Mouse (Mus musculus) erythroid progenitor cell, adult 5-6 weeks (primary cell): Measurements from ENCODE around the gene Calhm6. TPM values are rescaled to one million over a fixed set of nuclear protein-coding genes. Genes with fewer than 3 reads are reported as not detected.

Experiments
- ATAC-seq: replicated peaks from 2 replicates; pipeline ENCODE4 v1.8.0; 2016; ENCODE audit warnings: moderate number of reproducible peaks, mild to moderate bottlenecking, moderate TSS enrichment, inconsistent platforms; ENCODE audit not compliant: poor library complexity, low FRiP score, severe bottlenecking
- total RNA-seq, 2 experiments: library from RNA; stranded (forward) in 1 of 2; stranded (reverse) in 1 of 2; fragments of 150-400 nt in 1 of 2; fragments of 186-747, 209-891 nt in 1 of 2; gene quantifications; 2 replicates each; pipeline versions ENCODE4 v1.2.3 to v1.2.4; 2015 to 2017; ENCODE audit warnings: low replicate concordance in 2 of 2

The Calhm6 gene
- total RNA-seq (2015; ENCODE audit: low replicate concordance) = 1.4 TPM in 1 of 2 replicates, not detected in the other
- 1.4 TPM in 1 of 2 replicates, not detected in the other for total RNA-seq (2017; ENCODE audit: low replicate concordance)

DNA sequence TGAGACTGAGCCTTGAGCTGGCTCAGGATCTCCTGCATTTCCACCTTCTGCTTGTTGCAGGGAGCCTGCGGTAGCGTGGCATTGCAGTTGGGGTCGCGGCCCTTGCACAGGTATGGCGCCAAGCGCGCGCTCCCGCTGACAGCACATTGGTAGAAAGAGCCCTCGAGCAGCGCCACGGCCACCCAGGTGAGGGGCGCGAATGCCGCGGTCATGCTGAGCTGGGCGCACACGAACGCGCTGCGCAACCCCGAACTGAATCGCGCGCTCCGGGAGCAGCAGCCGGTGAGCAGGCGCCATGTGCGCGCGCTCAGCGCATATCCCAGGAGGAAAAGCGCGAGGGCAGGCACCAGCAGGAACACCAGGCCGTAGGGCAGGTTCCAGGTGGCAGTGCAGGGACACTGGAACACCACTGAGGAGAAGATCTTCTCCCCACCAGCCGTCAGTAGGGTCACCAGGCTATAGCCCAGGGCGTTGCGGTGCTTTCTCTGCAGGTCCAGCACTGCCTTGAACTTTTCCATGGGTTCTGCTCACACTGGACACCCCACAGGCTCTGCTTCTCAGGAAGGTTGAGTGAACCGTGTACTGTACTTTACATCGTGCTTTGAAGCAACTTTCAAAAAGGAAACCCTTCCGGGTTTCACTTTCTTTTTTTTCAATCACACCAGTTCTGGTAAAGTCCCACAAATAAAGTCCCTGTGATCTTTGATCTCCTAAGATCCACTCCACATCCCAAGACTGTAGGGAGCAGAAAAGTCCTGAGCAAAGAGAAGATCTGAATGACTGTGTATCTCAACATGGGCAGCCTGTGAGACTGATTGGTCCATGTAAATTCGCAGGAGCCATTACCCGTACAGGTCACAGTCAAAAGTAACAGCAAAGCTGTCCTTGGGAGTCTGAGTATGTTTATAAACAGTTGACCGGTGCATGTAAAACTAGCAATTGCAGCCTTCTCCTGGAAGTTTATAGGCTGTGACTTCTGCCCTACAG is at the start of gene Calhm6:
TSS of gene Calhm6 (minus strand) at position 593 of the 987 bp plus-strand sequence.
- ATAC-seq = 0 out of 2 replicates have a peak, but pooled peaks have one; percentile 25

DNA sequence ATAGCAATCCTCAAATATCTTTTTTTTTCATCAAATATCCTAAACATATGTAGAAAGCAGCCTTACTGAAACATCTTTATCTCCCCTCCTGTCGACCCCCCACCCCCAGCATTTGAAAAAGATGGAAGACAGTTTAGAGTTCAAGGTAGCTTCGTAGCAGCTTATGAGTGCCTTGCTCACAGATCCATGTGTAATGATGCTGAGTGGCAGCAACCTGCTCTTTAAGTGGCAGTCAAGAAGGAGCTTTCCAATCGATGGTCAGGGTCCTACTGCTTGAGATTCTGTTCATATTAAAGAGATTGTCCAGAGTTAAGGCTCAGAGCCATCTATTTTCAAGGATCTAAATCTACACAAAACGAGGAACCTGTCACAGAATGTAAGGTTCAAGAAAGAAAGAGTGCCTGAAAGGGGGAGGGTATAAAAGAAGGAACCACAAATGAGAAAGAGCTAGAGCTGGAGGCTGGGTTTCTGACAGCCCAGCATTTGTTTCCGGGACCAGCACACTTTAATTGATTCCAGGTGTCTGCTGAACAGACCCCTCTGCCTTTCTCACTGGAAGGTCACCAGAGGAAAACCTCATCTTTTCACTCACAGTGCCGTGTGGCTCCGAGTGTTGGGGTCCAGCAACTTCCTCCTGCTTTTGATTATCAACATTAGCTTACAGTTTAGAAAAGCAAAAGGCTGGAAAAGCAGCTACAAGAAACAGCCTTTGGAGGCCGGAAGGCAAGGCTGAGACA is 48.3 kb upstream of the Calhm6 start:
- no peak for ATAC-seq

DNA sequence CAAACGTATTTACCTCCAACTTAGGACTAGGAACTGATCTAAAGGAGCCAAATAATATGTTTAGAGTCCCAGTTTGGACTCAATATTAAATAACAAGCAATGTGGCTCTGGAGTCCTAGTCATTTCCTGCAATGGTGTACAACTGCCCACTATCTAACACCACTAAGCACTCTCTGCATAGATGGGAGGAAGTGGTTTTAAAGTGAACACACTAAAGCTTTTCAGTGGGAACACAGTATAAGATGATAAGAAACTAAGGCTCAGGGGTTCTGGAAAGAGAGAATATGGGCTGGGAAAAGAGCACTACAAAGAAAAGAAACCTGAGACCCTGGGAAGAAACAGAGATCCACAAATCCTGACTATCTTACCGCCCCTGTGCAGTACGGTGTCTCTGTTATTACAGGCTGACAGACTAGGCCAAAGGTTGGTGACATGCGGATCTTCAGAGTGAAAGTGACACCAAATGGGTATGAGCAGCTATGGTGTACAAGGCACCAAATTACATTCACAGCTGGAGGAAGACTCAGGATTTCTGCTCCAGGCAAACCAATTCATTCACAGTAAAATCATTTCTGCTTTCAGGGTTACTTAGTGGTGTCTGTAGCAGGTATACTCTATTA is 45.0 kb upstream of the Calhm6 start:
- ATAC-seq = no peak

DNA sequence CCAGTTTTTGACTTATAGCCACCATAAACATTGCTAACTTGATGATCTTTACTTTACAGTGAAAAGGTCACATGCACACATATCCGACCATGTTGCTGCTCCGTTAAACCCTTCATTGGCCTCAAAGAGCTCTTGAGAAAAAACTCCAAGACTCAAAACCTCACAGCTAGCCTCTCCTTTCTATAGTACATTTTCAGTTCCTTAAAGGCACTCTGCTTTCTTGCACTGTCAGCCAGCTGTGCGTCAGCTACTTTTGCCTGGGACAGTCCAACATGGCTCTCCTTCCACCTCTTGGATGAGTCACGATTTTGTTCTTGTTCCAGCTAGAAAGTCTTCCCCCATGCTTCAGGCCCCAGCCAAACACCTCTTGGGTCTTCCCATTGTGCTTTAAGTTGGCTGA is 43.9 kb upstream of the Calhm6 start:
- no peak for ATAC-seq

DNA sequence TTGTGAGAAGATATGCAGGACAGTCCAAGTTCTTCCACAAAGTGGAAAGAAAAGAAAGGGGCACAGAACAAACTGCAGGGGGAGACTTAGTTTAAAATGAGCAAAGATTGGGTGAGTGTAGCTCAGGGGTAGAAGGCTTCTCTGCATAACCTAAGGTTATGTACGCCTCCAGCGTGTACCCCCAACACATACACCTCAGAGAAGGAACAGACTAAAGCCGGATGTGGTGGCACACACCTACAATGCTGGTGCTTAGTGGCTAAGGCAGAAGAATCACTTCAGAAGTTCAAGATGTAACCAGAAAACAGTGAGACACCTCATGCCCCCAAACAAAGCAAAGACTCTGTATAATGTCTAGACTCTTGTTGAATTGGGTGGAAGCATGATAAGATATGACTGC is 43.4 kb upstream of the Calhm6 start:
- no peak for ATAC-seq

DNA sequence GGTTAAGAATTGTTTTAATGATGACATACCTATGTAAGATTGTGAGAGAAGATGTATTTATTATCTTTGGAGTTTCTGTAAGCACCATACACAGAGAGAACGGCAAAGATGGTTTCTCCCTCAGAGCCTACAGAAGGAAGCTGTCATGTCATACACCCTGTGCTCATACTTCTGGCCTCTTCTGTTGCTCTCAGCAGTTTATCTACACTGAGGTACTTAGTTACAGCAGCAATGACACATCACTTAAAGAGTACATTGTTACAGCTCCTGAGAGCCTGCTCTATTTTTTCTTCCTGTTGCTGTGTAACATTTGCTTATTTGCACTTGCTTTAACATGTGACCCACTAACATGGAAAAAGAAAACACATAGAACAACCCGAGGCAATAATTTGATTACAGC is 39.2 kb upstream of the Calhm6 start:
- ATAC-seq = no peak

DNA sequence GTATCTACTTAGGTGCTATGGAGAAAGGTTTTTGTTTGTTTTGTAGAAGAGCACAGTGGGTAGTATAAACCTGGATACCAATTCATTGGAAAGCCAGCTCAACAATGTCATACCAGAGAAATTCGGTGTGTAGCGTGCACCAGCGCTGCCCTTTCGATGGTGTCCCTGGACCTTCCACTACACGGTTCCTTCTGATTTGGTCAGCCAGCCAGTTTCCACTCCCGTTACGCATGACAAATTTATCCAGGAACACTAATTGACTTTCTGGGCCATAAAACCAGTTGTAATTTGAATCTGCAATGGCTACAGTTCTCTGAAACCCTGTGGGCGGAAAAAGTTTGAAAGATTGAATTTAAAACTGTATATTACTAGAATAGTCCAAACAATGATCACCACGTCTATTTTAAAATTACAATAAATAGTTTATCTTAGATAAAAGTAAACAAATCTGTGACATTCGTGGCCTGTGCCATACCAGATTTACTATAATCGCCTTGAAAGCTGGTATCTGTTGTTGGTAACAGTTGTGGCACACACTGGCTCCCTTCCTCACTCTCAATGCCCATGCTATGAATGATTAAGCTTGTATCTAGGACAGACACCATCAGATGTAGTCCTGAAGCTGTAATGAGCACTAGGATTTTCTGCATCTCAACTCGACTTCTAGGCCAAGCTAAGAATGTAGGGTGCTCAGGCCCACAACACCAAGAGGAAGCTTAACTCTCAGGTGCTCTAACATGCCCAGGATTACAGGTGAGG is 28.2 kb upstream of the Calhm6 start:
- no peak for ATAC-seq

DNA sequence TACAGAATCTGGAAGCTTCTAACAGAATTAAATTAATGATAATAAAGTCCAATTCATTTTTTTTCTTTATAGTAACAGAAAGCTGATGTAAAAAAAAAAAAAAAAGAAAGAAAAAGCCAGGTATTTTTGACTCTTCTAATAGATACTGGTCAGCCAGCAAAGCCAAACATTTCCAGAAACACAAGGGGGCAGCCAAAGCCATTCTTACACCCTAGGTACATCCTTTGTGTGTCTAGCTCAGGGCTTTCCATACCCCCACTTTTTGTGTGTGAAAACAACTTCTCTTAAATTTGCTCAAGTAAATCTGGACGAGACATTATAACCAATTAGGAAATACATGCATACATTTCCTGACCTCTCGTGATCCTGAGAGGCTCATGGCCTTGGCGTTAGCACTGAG is 24.0 kb upstream of the Calhm6 start:
- no peak for ATAC-seq

DNA sequence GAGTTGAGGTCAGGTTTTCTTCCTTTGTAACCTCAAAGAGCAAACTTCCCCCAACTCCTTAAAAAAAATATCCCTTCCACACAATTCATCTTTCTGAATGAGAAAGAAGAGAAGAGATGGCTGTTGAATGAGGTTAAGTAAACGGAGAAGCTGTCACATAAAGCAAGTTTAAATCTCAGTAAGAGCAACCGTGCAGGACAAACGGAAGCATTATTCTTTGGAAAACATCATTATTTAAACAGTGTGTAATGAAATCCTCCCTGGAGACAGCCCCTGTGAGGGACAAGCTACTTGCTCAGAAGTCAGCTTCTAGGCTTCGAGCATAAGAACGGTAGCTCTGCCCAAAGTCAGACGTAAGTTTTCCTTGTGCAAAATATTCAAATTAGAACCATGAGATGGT is 22.7 kb upstream of the Calhm6 start:
- ATAC-seq = no peak

DNA sequence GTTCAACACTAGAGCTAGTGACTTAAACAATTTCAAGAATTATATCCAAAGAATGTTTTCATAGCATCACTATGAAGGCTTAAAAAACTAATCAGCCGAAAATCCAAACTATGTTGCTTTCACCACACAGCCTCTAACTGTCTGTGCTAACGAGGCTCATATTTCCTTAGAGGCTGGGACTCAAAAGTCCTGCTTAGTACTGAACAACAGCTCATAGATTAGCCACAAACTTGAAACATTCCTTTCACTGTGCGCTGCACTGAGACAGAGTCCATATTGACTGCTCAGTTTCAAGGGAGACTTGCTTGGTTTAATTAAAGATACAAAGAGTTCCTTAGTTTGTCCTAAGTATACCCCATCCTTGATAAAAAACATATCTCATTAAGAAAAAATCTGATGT is 22.0 kb upstream of the Calhm6 start:
- ATAC-seq = no peak

DNA sequence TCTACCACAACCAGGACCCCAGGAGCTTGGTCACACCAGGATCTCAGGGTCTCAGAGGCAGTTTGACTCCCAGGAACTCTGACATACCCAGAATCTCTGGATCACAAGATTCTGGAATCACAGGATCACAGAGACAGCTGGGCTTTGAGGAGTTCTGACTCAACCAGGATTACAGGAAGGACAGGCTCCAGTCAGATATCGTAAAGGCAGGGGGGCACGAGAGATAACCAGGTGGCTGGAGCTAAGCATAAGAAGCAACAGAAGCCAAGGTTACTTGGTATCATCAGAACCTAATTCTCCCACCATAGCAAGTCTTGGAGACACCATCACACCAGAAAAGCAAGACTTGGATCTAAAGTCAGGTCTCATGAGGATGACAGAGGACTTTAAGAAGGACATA is 13.9 kb upstream of the Calhm6 start:
- ATAC-seq = no peak

DNA sequence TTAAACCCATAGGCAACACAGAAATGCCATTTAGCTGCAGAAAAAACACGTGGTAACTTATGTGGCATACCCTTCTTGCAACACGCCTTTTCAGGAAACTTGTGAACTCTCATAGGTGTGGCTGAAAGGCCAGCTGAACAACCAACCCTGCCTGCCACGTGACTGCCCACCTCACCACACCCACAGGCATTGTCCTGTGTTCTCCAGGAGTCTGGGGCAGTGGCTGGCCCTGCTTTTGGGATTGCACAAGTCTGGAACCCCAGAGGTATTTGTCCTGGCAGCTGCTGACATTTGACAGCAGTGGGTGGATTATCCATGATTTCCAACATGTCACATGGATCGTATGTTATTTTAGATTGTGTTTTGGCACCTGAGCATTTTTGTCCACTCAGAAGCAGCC is 12.0 kb upstream of the Calhm6 start:
- no peak for ATAC-seq

DNA sequence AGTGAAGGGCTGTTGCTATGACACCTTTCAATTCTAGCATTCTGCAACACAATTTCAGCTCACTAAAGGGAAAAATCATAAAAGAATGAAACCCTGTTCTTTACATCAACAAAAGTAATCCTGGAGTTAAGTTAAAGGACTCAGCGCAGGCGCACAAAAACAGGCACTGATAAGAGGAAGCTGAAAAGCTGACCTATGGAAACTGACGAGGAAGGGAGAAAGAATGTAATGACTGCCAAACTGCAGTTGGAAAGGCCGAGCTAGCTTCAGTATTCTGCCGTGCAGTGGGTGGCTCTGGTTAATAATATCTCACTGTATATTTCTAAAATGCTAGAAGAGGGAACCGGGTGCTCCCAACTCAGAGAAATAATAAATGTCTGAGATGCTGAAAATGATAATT is 10.2 kb upstream of the Calhm6 start:
- no peak for ATAC-seq

DNA sequence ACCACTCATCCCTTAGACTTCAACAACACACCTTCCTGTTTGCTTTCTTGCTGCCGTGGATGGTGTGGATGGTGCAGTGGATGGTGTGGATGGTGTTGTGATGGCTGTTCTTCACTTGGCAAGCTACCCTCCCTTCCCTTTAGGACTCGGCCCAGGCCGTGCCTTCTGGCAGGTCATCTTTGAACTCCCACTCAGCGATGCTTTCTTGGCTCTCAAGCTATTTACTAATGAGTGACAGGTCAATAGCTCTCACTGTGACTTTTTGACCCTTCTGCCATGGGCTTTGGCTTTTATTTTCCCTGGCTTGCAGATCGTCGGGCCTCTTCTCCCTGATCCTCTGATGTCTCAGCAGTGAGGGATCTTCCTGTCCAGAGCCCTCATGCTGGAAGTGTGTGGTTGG is 8.6 kb upstream of the Calhm6 start:
- no peak for ATAC-seq

DNA sequence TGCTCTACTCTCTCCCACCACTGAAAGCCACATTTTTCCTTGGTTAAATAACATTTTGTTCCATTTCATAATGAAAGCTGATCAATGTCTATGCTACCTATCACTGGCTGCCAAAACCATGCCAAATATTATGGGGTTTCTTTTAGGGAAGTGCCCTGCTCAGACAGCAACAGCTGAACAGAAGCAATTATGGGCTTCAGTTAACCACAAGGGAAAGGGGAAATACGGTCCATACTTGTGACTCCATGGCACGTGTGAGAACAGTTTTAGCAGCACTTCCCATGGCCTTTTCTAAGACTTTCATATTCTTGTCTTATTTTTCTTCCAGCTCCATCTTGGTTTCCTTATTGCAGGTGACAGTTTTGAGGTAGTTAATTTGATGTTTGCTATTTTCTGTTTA is 3.6 kb upstream of the Calhm6 start:
- no peak for ATAC-seq

DNA sequence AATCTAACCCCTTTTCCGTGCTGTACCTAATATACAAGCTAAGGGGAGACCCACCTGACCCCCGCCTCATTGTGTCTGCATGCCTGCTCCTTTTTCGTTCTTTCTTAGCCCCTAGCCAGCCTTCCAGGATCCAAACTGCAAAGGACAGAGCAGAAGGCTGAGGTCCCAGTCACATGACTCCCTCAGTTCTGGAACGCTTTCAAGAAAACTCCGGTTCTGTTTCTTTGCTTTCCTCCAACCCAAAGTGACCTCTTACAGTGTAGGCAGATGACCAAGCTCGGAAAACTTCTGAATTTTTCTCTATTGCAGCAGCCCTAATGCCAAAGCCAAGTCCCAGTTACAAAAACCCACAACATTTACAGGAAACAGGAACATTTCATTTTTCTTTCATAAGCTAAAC is 607 bp upstream of the Calhm6 start:
- no peak for ATAC-seq

DNA sequence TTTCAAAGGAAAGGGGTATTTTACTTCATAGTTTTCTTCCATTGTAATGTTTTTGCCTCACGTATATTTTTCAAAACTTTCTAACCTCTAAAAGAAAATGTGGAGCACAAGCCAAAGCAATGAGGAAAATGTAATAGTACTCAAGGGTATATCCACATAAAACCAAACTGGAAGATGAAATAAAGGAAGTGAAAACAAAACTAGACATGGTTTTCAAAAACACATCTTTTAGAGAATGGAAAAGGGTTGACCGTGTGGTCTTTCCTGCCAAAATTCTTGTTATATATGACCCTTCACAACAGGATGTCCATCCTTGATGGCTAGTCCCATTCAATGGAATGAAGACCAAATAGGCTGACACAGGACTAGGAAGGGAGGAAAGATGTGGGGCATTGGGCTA is 9.4 kb downstream of the Calhm6 start:
- no peak for ATAC-seq

DNA sequence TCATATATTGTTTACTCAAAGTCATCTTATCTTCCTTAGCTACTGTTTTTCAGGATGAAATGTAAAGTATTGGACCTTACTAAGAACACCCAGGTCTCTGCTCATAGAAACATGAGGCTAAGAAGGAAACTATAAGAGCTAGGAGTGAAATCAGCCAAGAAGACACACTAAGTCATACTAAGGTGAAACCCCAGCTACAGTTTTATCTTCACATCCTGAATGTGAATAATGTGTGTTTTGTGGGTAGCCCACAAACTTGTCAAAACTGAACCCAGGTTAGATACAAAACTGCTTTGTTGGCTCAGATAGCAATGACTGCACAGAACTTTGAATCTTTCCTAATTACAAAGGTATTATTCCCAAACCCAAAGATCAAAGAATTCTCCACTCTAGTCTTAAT is 10.0 kb downstream of the Calhm6 start:
- ATAC-seq = no peak

DNA sequence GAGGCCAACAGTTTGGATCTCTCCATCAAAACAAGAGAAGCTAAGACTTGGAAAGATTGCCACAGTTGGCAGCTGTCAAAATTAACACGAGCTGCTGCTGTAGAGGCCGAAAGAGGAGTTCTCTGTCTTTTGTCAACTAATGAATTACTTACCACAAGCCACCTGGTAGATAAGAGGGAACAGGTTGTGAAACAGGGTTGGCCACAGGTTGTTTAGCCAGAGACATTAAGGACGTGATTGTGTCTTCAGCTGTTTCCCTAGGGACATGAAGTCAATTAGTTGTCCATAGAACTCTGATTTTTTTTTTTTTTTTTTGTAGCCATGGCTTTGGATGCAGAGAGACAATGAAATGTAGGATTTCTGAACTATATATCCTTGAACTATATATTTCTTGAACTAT is 10.7 kb downstream of the Calhm6 start:
- no peak for ATAC-seq
